Mouse (Mus musculus): ENCODE measurements around the gene Clasp1.

DNA sequence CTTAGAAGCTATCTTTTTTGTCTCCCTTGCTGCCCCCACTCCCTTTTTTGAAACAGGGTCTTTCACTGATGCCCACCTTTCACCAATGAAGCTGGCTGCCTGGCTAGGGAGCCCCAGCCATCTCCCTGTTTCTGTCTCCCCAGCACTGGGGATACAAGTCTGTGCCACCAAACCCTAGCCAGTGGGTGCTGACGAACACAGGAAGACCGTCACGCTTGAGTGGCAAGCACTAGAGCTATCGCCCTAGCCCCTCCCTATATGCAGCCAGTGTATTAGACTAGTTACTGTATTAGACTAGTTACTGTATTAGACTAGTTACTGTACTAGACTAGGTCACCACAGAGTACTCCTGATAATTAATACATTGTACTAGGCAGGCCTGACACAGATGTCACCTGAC, 66.0 kb downstream of the Clasp1 start:
- TF ChIP-seq POLR2A (IDR thresholded peaks at IDR 0.05; ENCODE audit: borderline replicate concordance, control insufficient read depth, low read depth, low read length) = no peak
- TF ChIP-seq CTCF (IDR thresholded peaks at IDR 0.05; ENCODE audit: control insufficient read depth, insufficient read depth, low read length) = no peak
